Comparison of ENCODE assay signal across 22 mouse cellular contexts in the genomic region with DNA sequence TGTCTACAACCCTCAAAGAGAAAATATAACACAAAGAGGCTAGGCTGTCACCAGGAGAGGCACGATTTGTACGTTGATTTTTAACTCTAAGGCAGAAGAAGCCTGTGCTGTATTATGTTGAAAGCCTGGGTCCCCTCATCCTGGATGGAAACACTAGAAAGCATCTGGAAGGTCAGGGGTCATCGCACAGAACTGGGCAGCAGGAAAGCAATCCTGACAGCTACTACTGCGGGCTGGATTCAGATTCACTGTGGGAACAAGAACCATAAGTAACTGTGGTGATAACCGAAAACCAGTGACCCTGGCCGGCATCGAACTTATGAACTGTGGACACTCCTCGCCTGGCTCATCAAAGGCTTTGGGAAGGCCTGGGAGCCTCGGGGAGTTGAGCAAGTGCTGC.
DNase-seq lines count a peak whose midpoint lies in the region; ATAC-seq and TF ChIP-seq lines count a peak whose summit lies in the region.
"Had no signal": no experiment of that assay in that cellular context is flagged by ENCODE, and none has a peak within 500 bp of the region (broad histone marks: within the 10 kb centered on the region; RNA-seq: fewer than 3 reads in every experiment).

No protein-coding gene starts in this region.

- 24% methylated on average over 9 of the region's 9 CpGs for WGBS in kidney, embryonic 14.5 days
- 47% methylated on average over 9 of the region's 9 CpGs for WGBS in midbrain, embryonic 10.5 days
- 48% methylated on average over 9 of the region's 9 CpGs for WGBS in midbrain, embryonic 13.5 days
- 50% methylated on average over 9 of the region's 9 CpGs for WGBS in limb, embryonic 11.5 days
- 79% methylated on average over 9 of the region's 9 CpGs for WGBS in stomach, postnatal 0 days

- no peaks in the 10 kb centered on the region for H3K27me3 ChIP-seq in kidney, embryonic 14.5 days (ENCODE audit: control insufficient read depth, insufficient read depth, low read length)
- no peaks in the 10 kb centered on the region for H3K27me3 ChIP-seq in midbrain, embryonic 10.5 days (ENCODE audit: low read depth, poor library complexity, severe bottlenecking)
- no peaks in the 10 kb centered on the region for H3K27me3 ChIP-seq in midbrain, embryonic 13.5 days
- H3K27me3 ChIP-seq in limb, embryonic 11.5 days (ENCODE audit: control insufficient read depth, insufficient read depth, low read length) = no peaks in the 10 kb centered on the region
- H3K27me3 ChIP-seq in stomach, postnatal 0 days (ENCODE audit: control insufficient read depth, insufficient read depth, low read length) = no peaks in the 10 kb centered on the region
- H3K27me3 ChIP-seq: heart, embryonic 15.5 days; limb, embryonic 15.5 days; neural tube, embryonic 12.5 days had no signal

- no peak for ATAC-seq in kidney, embryonic 14.5 days (ENCODE audit: low FRiP score, low TSS enrichment)
- no peak for ATAC-seq in midbrain, embryonic 13.5 days
- no peak for ATAC-seq in limb, embryonic 11.5 days (ENCODE audit: insufficient number of reproducible peaks, low FRiP score, low TSS enrichment, low read depth)
- ATAC-seq in stomach, postnatal 0 days (ENCODE audit: low FRiP score, low TSS enrichment) = no peak
- ATAC-seq: forebrain, embryonic 14.5 days; lung, postnatal 0 days; midbrain, embryonic 16.5 days had no signal

- TF ChIP-seq CTCF in stomach, postnatal 0 days (IDR thresholded peaks at IDR 0.05; ENCODE audit: low read depth) = no peak

- no peaks in the 10 kb centered on the region for H3K36me3 ChIP-seq in kidney, embryonic 14.5 days (ENCODE audit: control insufficient read depth, insufficient read depth, low read length)
- no peaks in the 10 kb centered on the region for H3K36me3 ChIP-seq in midbrain, embryonic 10.5 days
- H3K36me3 ChIP-seq in midbrain, embryonic 13.5 days = no peaks in the 10 kb centered on the region
- no peaks in the 10 kb centered on the region for H3K36me3 ChIP-seq in limb, embryonic 11.5 days (ENCODE audit: control insufficient read depth, insufficient read depth, low read length)
- no peaks in the 10 kb centered on the region for H3K36me3 ChIP-seq in stomach, postnatal 0 days (ENCODE audit: control insufficient read depth, insufficient read depth, low read length)
- H3K36me3 ChIP-seq: heart, embryonic 15.5 days; limb, embryonic 15.5 days; neural tube, embryonic 12.5 days had no signal

- TF ChIP-seq EP300 in stomach, postnatal 0 days (optimal IDR thresholded peaks at IDR 0.05) = no peak

- H3K9me3 ChIP-seq in kidney, embryonic 14.5 days (ENCODE audit: control insufficient read depth, low read length) = no peaks in the 10 kb centered on the region
- no peaks in the 10 kb centered on the region for H3K9me3 ChIP-seq in midbrain, embryonic 10.5 days (replicated peaks)
- no peaks in the 10 kb centered on the region for H3K9me3 ChIP-seq in midbrain, embryonic 13.5 days
- no peaks in the 10 kb centered on the region for H3K9me3 ChIP-seq in limb, embryonic 11.5 days (ENCODE audit: control insufficient read depth, low read length)
- H3K9me3 ChIP-seq in stomach, postnatal 0 days (ENCODE audit: control insufficient read depth, low read length) = no peaks in the 10 kb centered on the region
- H3K9me3 ChIP-seq: heart, embryonic 15.5 days; limb, embryonic 15.5 days; neural tube, embryonic 12.5 days had no signal

- no peak overlapping the region for H3K4me3 ChIP-seq in kidney, embryonic 14.5 days (ENCODE audit: low read length)
- H3K4me3 ChIP-seq in midbrain, embryonic 10.5 days = no peak overlapping the region
- H3K4me3 ChIP-seq in midbrain, embryonic 13.5 days (replicated peaks) = no peak overlapping the region
- H3K4me3 ChIP-seq in limb, embryonic 11.5 days (ENCODE audit: low read depth, low read length) = no peak overlapping the region
- no peak overlapping the region for H3K4me3 ChIP-seq in stomach, postnatal 0 days (ENCODE audit: low read depth, low read length)
- H3K4me3 ChIP-seq: heart, embryonic 15.5 days; limb, embryonic 15.5 days; neural tube, embryonic 12.5 days had no signal

- H3K4me1 ChIP-seq in kidney, embryonic 14.5 days (ENCODE audit: control insufficient read depth, insufficient read depth, low read length) = peaks cover 9% of the 10 kb centered on the region; the same call in 1 of the 2 replicates
- H3K4me1 ChIP-seq in midbrain, embryonic 10.5 days = peaks cover 7% of the 10 kb centered on the region
- no peaks in the 10 kb centered on the region for H3K4me1 ChIP-seq in midbrain, embryonic 13.5 days (replicated peaks)
- H3K4me1 ChIP-seq in limb, embryonic 11.5 days (ENCODE audit: control insufficient read depth, insufficient read depth, low read length) = peaks cover 10% of the 10 kb centered on the region; the same call in 1 of the 2 replicates
- no peaks in the 10 kb centered on the region for H3K4me1 ChIP-seq in stomach, postnatal 0 days (replicated peaks; ENCODE audit: control insufficient read depth, insufficient read depth)
- H3K4me1 ChIP-seq: limb, embryonic 15.5 days; neural tube, embryonic 12.5 days had no signal

- H3K27ac ChIP-seq in kidney, embryonic 14.5 days (ENCODE audit: low read depth, low read length) = 0 out of 2 replicates have a peak overlapping the region, but pooled peaks have one; percentile 11
- 0 out of 2 replicates have a peak overlapping the region, but pooled peaks have one; percentile 14 for H3K27ac ChIP-seq in midbrain, embryonic 10.5 days (replicated peaks)
- no peak overlapping the region for H3K27ac ChIP-seq in midbrain, embryonic 13.5 days
- H3K27ac ChIP-seq in limb, embryonic 11.5 days (replicated peaks; ENCODE audit: low read depth, low read length) = no peak overlapping the region
- H3K27ac ChIP-seq in stomach, postnatal 0 days (replicated peaks) = no peak overlapping the region
- H3K27ac ChIP-seq: heart, embryonic 15.5 days; limb, embryonic 15.5 days; neural tube, embryonic 12.5 days had no signal

- no peak for DNase-seq in kidney, adult 11 months
- peak; percentile 20 for DNase-seq in midbrain, embryonic 10.5 days (ENCODE audit: low spot score)
- DNase-seq in embryo, embryonic 9.5 days (ENCODE audit: extremely low spot score) = peak; percentile 61
- peak; percentile 43 for DNase-seq in limb, embryonic 11.5 days (ENCODE audit: low spot score)
- no peak for DNase-seq in stomach, postnatal 0 days (ENCODE audit: low spot score)
- no peak for DNase-seq in natural killer cell, adult 2 months (ENCODE audit: low spot score in 2 of 2)
- DNase-seq: adrenal gland, adult 2 months; cerebellum, adult 8-10 months; gastrocnemius, postnatal 14 days; heart, adult 18-20 months; heart, postnatal 4 days; right cerebral cortex, postnatal 14 days; spleen, adult 18-20 months; thymus, postnatal 4 days had no signal

- no peak overlapping the region for H3K4me2 ChIP-seq in kidney, embryonic 14.5 days (replicated peaks; ENCODE audit: low read depth, low read length)
- H3K4me2 ChIP-seq in midbrain, embryonic 13.5 days (replicated peaks) = no peak overlapping the region
- H3K4me2 ChIP-seq in limb, embryonic 11.5 days (ENCODE audit: low read depth, severe bottlenecking) = no peak overlapping the region
- H3K4me2 ChIP-seq in stomach, postnatal 0 days (replicated peaks; ENCODE audit: low read depth) = no peak overlapping the region
- H3K4me2 ChIP-seq: heart, embryonic 15.5 days; limb, embryonic 15.5 days; neural tube, embryonic 12.5 days had no signal

- H3K9ac ChIP-seq in kidney, embryonic 14.5 days (ENCODE audit: low read depth, low read length) = no peak overlapping the region
- H3K9ac ChIP-seq in midbrain, embryonic 13.5 days (replicated peaks) = no peak overlapping the region
- no peak overlapping the region for H3K9ac ChIP-seq in limb, embryonic 11.5 days (ENCODE audit: low read length)
- no peak overlapping the region for H3K9ac ChIP-seq in stomach, postnatal 0 days (ENCODE audit: low read length)
- H3K9ac ChIP-seq: heart, embryonic 15.5 days; limb, embryonic 15.5 days; neural tube, embryonic 12.5 days had no signal

Comparison
In these comparisons a context has a peak if more than half of its experiments do, and no peak if none do; other contexts are left out.
1. H3K27ac ChIP-seq: peak in kidney, embryonic 14.5 days (single experiment) and midbrain, embryonic 10.5 days (single experiment); none in midbrain, embryonic 13.5 days (single experiment), limb, embryonic 11.5 days (single experiment) and stomach, postnatal 0 days (single experiment).
2. DNase-seq: peak in midbrain, embryonic 10.5 days (single experiment), embryo, embryonic 9.5 days (single experiment) and limb, embryonic 11.5 days (single experiment); none in kidney, adult 11 months (single experiment), stomach, postnatal 0 days (single experiment) and natural killer cell, adult 2 months (0 of 2).